15 mouse cellular contexts compared by ENCODE assay signal in the genomic region with DNA sequence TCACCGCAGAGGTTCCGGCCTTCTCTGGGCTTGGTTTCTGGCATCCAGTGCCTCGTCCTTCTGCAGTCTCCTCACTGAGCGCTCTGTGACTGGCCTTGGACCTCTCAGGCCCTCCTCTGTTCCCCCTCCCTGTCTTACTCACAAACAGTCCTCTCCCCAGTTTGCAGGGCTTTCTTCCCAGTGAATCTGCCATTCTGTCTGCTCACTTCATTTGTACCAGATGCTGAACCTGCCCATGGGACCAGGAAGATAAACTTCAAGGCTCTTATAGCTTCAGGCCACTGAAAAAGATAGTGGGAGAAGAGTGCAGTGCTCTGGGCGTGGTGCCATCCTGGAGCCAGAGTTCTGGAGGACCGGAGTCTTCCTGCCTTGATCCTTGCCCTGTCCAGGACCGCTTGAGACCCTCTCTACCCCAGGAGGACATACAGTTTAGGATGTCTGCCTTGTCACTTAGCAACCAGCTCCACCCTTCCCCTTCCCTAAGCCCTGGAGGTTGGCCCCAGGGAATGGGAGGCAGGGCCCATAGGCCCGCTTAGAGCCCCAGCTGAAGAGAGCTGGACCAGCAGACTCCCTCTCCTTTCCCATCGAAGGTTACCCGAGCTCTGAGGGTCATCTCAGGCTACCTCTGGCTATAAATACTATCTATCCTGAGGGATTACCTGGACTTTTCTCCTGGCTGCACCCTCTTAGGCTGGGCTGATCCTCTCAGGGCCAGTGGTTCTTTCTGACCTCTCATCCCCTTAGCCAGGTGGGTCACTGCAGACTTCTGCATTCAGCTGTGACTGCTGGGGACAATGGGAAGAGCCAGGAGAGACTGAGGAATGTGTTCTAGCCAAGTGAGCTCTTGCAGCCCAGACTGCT. TPM values are rescaled to one million over a fixed set of nuclear protein-coding genes. Genes with fewer than 3 reads are reported as not detected.
A peak's percentile ranks its signal among the peaks of the same experiment; 100 is the strongest.
DNase-seq lines count a peak whose midpoint lies in the region; ATAC-seq lines count a peak whose summit lies in the region.
"Had no signal": no experiment of that assay in that cellular context is flagged by ENCODE, and none has a peak within 500 bp of the region (broad histone marks: within the 10 kb centered on the region; RNA-seq: fewer than 3 reads in every experiment).

No protein-coding gene starts in this region.

- peaks cover 90% of the 10 kb centered on the region for H3K4me1 ChIP-seq in megakaryocyte, embryonic 14.5 days
- peaks cover 51% of the 10 kb centered on the region for H3K4me1 ChIP-seq in embryonic facial prominence, embryonic 13.5 days

- DNase-seq in adrenal gland, adult 2 months: peak; percentile 75
- DNase-seq in adrenal gland, postnatal 4 days (ENCODE audit: low spot score in 2 of 2): no peak
- DNase-seq in skeletal muscle tissue, adult 2 months (ENCODE audit: low read depth, low spot score): peak; percentile 40
- DNase-seq in frontal cortex, adult 2 months (ENCODE audit: extremely low spot score in 1 of 2, low spot score in 1 of 2): no peak
- no peak for DNase-seq in layer of hippocampus, postnatal 25 days (ENCODE audit: extremely low spot score in 1 of 2, low spot score in 1 of 2)
- DNase-seq: kidney, adult 18-20 months; liver; lung, postnatal 36 days; thymus, postnatal 14 days had no signal

- peaks cover 18% of the 10 kb centered on the region for H3K36me3 ChIP-seq in megakaryocyte, embryonic 14.5 days (replicated peaks; ENCODE audit: low read length)
- H3K36me3 ChIP-seq in embryonic facial prominence, embryonic 13.5 days: no peaks in the 10 kb centered on the region

- ATAC-seq in megakaryocyte, adult 5-6 weeks (ENCODE audit: poor library complexity, severe bottlenecking): no peak
- no peak for ATAC-seq in embryonic facial prominence, embryonic 13.5 days (ENCODE audit: insufficient number of reproducible peaks, insufficient read depth, low FRiP score, low TSS enrichment, low read depth)
- ATAC-seq: forebrain, embryonic 14.5 days had no signal

- WGBS in embryonic facial prominence, embryonic 13.5 days: 58% methylated on average over 10 of the region's 10 CpGs

- no peak overlapping the region for H3K4me2 ChIP-seq in embryonic facial prominence, embryonic 13.5 days

- no peaks in the 10 kb centered on the region for H3K9me3 ChIP-seq in megakaryocyte, embryonic 14.5 days
- H3K9me3 ChIP-seq in embryonic facial prominence, embryonic 13.5 days: no peaks in the 10 kb centered on the region

- H3K27me3 ChIP-seq in megakaryocyte, embryonic 14.5 days (replicated peaks): peaks cover under 1% of the 10 kb centered on the region
- H3K27me3 ChIP-seq in embryonic facial prominence, embryonic 13.5 days: no peaks in the 10 kb centered on the region

- no peak overlapping the region for H3K9ac ChIP-seq in embryonic facial prominence, embryonic 13.5 days

- peak overlapping the region; percentile 55 for H3K27ac ChIP-seq in embryonic facial prominence, embryonic 13.5 days

- H3K4me3 ChIP-seq in megakaryocyte, embryonic 14.5 days (replicated peaks): peak overlapping the region; percentile 82
- no peak overlapping the region for H3K4me3 ChIP-seq in embryonic facial prominence, embryonic 13.5 days

RNA-seq across cellular contexts. Expression of gene Ankrd2, which starts 13.9 kb away (rescaled TPM):
- total RNA-seq in adrenal gland, adult 2 months (2021): under 1 TPM; 0.35 to 0.61 TPM
- polyA plus RNA-seq in adrenal gland, adult 2 months (2012; rRNA removed): 0.16 and 0.27 TPM in 2 replicates
- total RNA-seq in adrenal gland, postnatal 4 days (2021): 1 to 10 TPM in 1 of 2 experiments, under 1 TPM in 1; 0.36 to 2.8 TPM
- polyA plus RNA-seq in megakaryocyte, embryonic 14.5 days (2012; ENCODE audit: insufficient read depth, low replicate concordance): not detected in 2 replicates
- total RNA-seq in megakaryocyte, adult 5-6 weeks (2015): not detected in 2 replicates
- total RNA-seq in megakaryocyte, adult 5-6 weeks (2017): not detected in 2 replicates
- 0.25 and 0.31 TPM in 2 replicates for polyA plus RNA-seq in embryonic facial prominence, embryonic 13.5 days (2015; fragmentation: Nextera tagmentation; extraction: Ambion mirVana)
- 0.16 and 0.55 TPM in 2 replicates for polyA plus RNA-seq in frontal cortex, adult 2 months (2012; rRNA removed)
- not detected for total RNA-seq in layer of hippocampus, postnatal 25 days (2021)
- polyA plus RNA-seq: small intestine, adult 2 months had no signal

RNA-seq across cellular contexts. Expression of gene Hoga1, which starts 23.5 kb away (rescaled TPM):
- total RNA-seq in adrenal gland, adult 2 months (2021): 1 to 10 TPM; 3.7 to 8.0 TPM
- 1.5 and 1.6 TPM in 2 replicates for polyA plus RNA-seq in adrenal gland, adult 2 months (2012; rRNA removed)
- total RNA-seq in adrenal gland, postnatal 4 days (2021): 10 to 100 TPM; 21.5 to 22.6 TPM
- 0.93 TPM in 1 of 2 replicates, not detected in the other for polyA plus RNA-seq in megakaryocyte, embryonic 14.5 days (2012; ENCODE audit: insufficient read depth, low replicate concordance)
- total RNA-seq in megakaryocyte, adult 5-6 weeks (2015): not detected in 2 replicates
- total RNA-seq in megakaryocyte, adult 5-6 weeks (2017): 0.20 and 1.2 TPM in 2 replicates
- polyA plus RNA-seq in embryonic facial prominence, embryonic 13.5 days (2015; fragmentation: Nextera tagmentation; extraction: Ambion mirVana): 1.3 and 3.3 TPM in 2 replicates
- 1.5 and 2.0 TPM in 2 replicates for polyA plus RNA-seq in frontal cortex, adult 2 months (2012; rRNA removed)
- 1 to 10 TPM; 5.2 to 8.2 TPM for total RNA-seq in layer of hippocampus, postnatal 25 days (2021)

RNA-seq across cellular contexts. Expression of gene 4933411K16Rik, which starts 30.1 kb away (rescaled TPM):
- total RNA-seq in adrenal gland, adult 2 months (2021): under 1 TPM; 0.55 to 0.75 TPM
- polyA plus RNA-seq in adrenal gland, adult 2 months (2012; rRNA removed): 0.09 and 0.12 TPM in 2 replicates
- 1 to 10 TPM; 1.5 to 1.6 TPM for total RNA-seq in adrenal gland, postnatal 4 days (2021)
- not detected in 2 replicates for polyA plus RNA-seq in megakaryocyte, embryonic 14.5 days (2012; ENCODE audit: insufficient read depth, low replicate concordance)
- total RNA-seq in megakaryocyte, adult 5-6 weeks (2015): not detected in 2 replicates
- not detected in 2 replicates for total RNA-seq in megakaryocyte, adult 5-6 weeks (2017)
- not detected in 2 replicates for polyA plus RNA-seq in embryonic facial prominence, embryonic 13.5 days (2015; fragmentation: Nextera tagmentation; extraction: Ambion mirVana)
- polyA plus RNA-seq in frontal cortex, adult 2 months (2012; rRNA removed): 0.08 and 0.14 TPM in 2 replicates
- total RNA-seq in layer of hippocampus, postnatal 25 days (2021): 1 to 10 TPM in 1 of 2 experiments, under 1 TPM in 1; 0.76 to 1.6 TPM
- total RNA-seq: heart, adult 18-20 months had no signal
- polyA plus RNA-seq: forebrain, embryonic 14.5 days; small intestine, adult 2 months had no signal

RNA-seq across cellular contexts. Expression of gene Ubtd1, which starts 40.3 kb away (rescaled TPM):
- 10 to 100 TPM; 12.8 to 21.1 TPM for total RNA-seq in adrenal gland, adult 2 months (2021)
- 29.3 and 31.3 TPM in 2 replicates for polyA plus RNA-seq in adrenal gland, adult 2 months (2012; rRNA removed)
- 10 to 100 TPM; 21.6 to 22.4 TPM for total RNA-seq in adrenal gland, postnatal 4 days (2021)
- 23.1 and 46.7 TPM in 2 replicates for polyA plus RNA-seq in megakaryocyte, embryonic 14.5 days (2012; ENCODE audit: insufficient read depth, low replicate concordance)
- total RNA-seq in megakaryocyte, adult 5-6 weeks (2015): 15.1 and 17.0 TPM in 2 replicates
- total RNA-seq in megakaryocyte, adult 5-6 weeks (2017): 11.9 and 12.2 TPM in 2 replicates
- 23.0 and 23.5 TPM in 2 replicates for polyA plus RNA-seq in embryonic facial prominence, embryonic 13.5 days (2015; fragmentation: Nextera tagmentation; extraction: Ambion mirVana)
- polyA plus RNA-seq in frontal cortex, adult 2 months (2012; rRNA removed): 21.6 and 21.9 TPM in 2 replicates
- total RNA-seq in layer of hippocampus, postnatal 25 days (2021): 10 to 100 TPM; 13.7 to 14.0 TPM

RNA-seq across cellular contexts. Expression of gene Mms19, which starts 41.0 kb away (rescaled TPM):
- 10 to 100 TPM; 15.9 to 22.0 TPM for total RNA-seq in adrenal gland, adult 2 months (2021)
- polyA plus RNA-seq in adrenal gland, adult 2 months (2012; rRNA removed): 48.3 and 49.2 TPM in 2 replicates
- 10 to 100 TPM; 34.3 to 44.5 TPM for total RNA-seq in adrenal gland, postnatal 4 days (2021)
- polyA plus RNA-seq in megakaryocyte, embryonic 14.5 days (2012; ENCODE audit: insufficient read depth, low replicate concordance): 6.0 and 14.4 TPM in 2 replicates
- 18.5 and 24.7 TPM in 2 replicates for total RNA-seq in megakaryocyte, adult 5-6 weeks (2015)
- 21.7 and 33.8 TPM in 2 replicates for total RNA-seq in megakaryocyte, adult 5-6 weeks (2017)
- 41.2 and 41.7 TPM in 2 replicates for polyA plus RNA-seq in embryonic facial prominence, embryonic 13.5 days (2015; fragmentation: Nextera tagmentation; extraction: Ambion mirVana)
- 56.3 and 61.7 TPM in 2 replicates for polyA plus RNA-seq in frontal cortex, adult 2 months (2012; rRNA removed)
- 10 to 100 TPM; 28.6 to 42.0 TPM for total RNA-seq in layer of hippocampus, postnatal 25 days (2021)

Comparison
In these comparisons a context has a peak if more than half of its experiments do, and no peak if none do; other contexts are left out.
1. DNase-seq: peak in adrenal gland, adult 2 months (single experiment) and skeletal muscle tissue, adult 2 months (single experiment); none in adrenal gland, postnatal 4 days (0 of 2), frontal cortex, adult 2 months (0 of 2) and layer of hippocampus, postnatal 25 days (0 of 2).